Mouse (Mus musculus) cerebellum, adult 9-11 months (tissue): ENCODE measurements around the gene Cd48.
"Not testable (repeated sequence)": the region's sequence is repeated elsewhere in the genome, so short reads cannot be mapped to it uniquely, and the experiment has no call there.

ENCODE experiments used
- DNase-seq: peaks from one replicate; pipeline ENCODE4 v3.0.0; 2022

Cd48 gene

GRCm38 (mm10) chr1:171681531-171682299 lies at the start of gene Cd48:
TSS of gene Cd48 (plus strand) at chr1:171682009.
- no peak for DNase-seq

- DNase-seq, result no peak
Measured at GRCm38 (mm10) chr1:171635696-171636095, 46.1 kb upstream of the Cd48 start.

- no peak for DNase-seq
Measured at GRCm38 (mm10) chr1:171637101-171637500, 44.7 kb upstream of the Cd48 start.

GRCm38 (mm10) chr1:171638686-171639085 lies 43.1 kb upstream of the Cd48 start:
- no peak for DNase-seq

- no peak for DNase-seq
Measured at GRCm38 (mm10) chr1:171640796-171641195, 41.0 kb upstream of the Cd48 start.

GRCm38 (mm10) chr1:171643612-171644011 lies 38.2 kb upstream of the Cd48 start:
- DNase-seq, result no peak

- DNase-seq, result no peak
Measured at GRCm38 (mm10) chr1:171646429-171646940, 35.3 kb upstream of the Cd48 start.

- DNase-seq, result no peak
Measured at GRCm38 (mm10) chr1:171647716-171648115, 34.1 kb upstream of the Cd48 start.

GRCm38 (mm10) chr1:171648840-171649239 lies 33.0 kb upstream of the Cd48 start:
- DNase-seq, result no peak

GRCm38 (mm10) chr1:171652734-171653133 lies 29.1 kb upstream of the Cd48 start, which contains the start of gene Slamf7:
TSS of gene Slamf7 (minus strand) at chr1:171653035.
- no peak for DNase-seq

- DNase-seq, result no peak
Measured at GRCm38 (mm10) chr1:171658561-171658991, 23.2 kb upstream of the Cd48 start.

GRCm38 (mm10) chr1:171660423-171660822 lies 21.4 kb upstream of the Cd48 start:
- DNase-seq, result no peak

GRCm38 (mm10) chr1:171661482-171661881 lies 20.3 kb upstream of the Cd48 start:
- DNase-seq, result no peak

GRCm38 (mm10) chr1:171663757-171664156 lies 18.1 kb upstream of the Cd48 start:
- no peak for DNase-seq

- DNase-seq, result no peak
Measured at GRCm38 (mm10) chr1:171666350-171666749, 15.5 kb upstream of the Cd48 start.

- DNase-seq, result no peak
Measured at GRCm38 (mm10) chr1:171667160-171667559, 14.6 kb upstream of the Cd48 start.

- DNase-seq, result not testable (repeated sequence)
Measured at GRCm38 (mm10) chr1:171672451-171672850, 9.4 kb upstream of the Cd48 start.

GRCm38 (mm10) chr1:171672854-171673475 lies 8.8 kb upstream of the Cd48 start:
- DNase-seq, result peak; percentile 38

- DNase-seq, result no peak
Measured at GRCm38 (mm10) chr1:171674467-171674866, 7.3 kb upstream of the Cd48 start.

- DNase-seq, result no peak
Measured at GRCm38 (mm10) chr1:171677721-171678120, 4.1 kb upstream of the Cd48 start.

GRCm38 (mm10) chr1:171681009-171681408 lies 800 bp upstream of the Cd48 start:
- no peak for DNase-seq

- DNase-seq, result no peak
Measured at GRCm38 (mm10) chr1:171684923-171685322, 3.1 kb downstream of the Cd48 start.

GRCm38 (mm10) chr1:171687320-171687719 lies 5.5 kb downstream of the Cd48 start:
- no peak for DNase-seq

- DNase-seq, result no peak
Measured at GRCm38 (mm10) chr1:171693918-171694317, 12.1 kb downstream of the Cd48 start.
